Mouse (Mus musculus) kidney, adult 2 months (tissue): Measurements from ENCODE around the gene Zer1.

Source experiments
- CTCF ChIP-seq: fragments of 200-500 bp; conservative IDR thresholded peaks from 2 replicates; pipeline ENCODE4 v1.5.1; 2011; ENCODE audit warnings: low read depth, mild to moderate bottlenecking, control low read depth, low read length, moderate library complexity, mixed read lengths; ENCODE audit not compliant: insufficient read depth, insufficient read length
- POLR2A ChIP-seq: fragments of 200-500 bp; IDR thresholded peaks from one replicate; pipeline ENCODE4 v1.6.1; 2011; ENCODE audit warnings: low read depth, low read length, control low read depth

- peak; percentile 97 for TF ChIP-seq POLR2A
- TF ChIP-seq CTCF, result no peak
These were observed 47.1 kb upstream of the Zer1 start, which contains the start of gene Endog for GRCm38 (mm10) chr2:30171371-30171996.
